Mouse (Mus musculus) CD8-positive naive resting alpha-beta T cell, adult 2 months (primary cell): ENCODE data around the gene A430078G23Rik.

Experiments used
- DNase-seq, 2 experiments: peaks; one replicate each; pipeline ENCODE4 v3.0.0; 2022; ENCODE audit warnings: low read depth in 2 of 2, low spot score in 2 of 2

The A430078G23Rik gene

GRCm38 (mm10) chr8:3348142-3348823 is 4.9 kb upstream of the A430078G23Rik start:
- DNase-seq, result no peak

- no peak for DNase-seq
These were observed 2.5 kb upstream of the A430078G23Rik start for GRCm38 (mm10) chr8:3350747-3351146.

GRCm38 (mm10) chr8:3352715-3353114 is 500 bp upstream of the A430078G23Rik start:
- peak in 1 of 2 experiments; percentile 9 for DNase-seq

- no peak for DNase-seq
These were observed 712 bp downstream of the A430078G23Rik start for GRCm38 (mm10) chr8:3353811-3354442.

- peak; percentile 46 to 54 for DNase-seq
These were observed 1.2 kb downstream of the A430078G23Rik start for GRCm38 (mm10) chr8:3354443-3354812.

- DNase-seq, result peak; percentile 84 to 86
These were observed 2.4 kb downstream of the A430078G23Rik start for GRCm38 (mm10) chr8:3355586-3355985.

- DNase-seq, result peak; percentile 69 to 81
These were observed 4.8 kb downstream of the A430078G23Rik start for GRCm38 (mm10) chr8:3358060-3358459.

GRCm38 (mm10) chr8:3367086-3367485 is 13.9 kb downstream of the A430078G23Rik start:
- no peak for DNase-seq

GRCm38 (mm10) chr8:3368091-3368490 is 14.9 kb downstream of the A430078G23Rik start:
- no peak for DNase-seq

- DNase-seq, result peak in 1 of 2 experiments; percentile 28
These were observed 22.5 kb downstream of the A430078G23Rik start for GRCm38 (mm10) chr8:3375748-3376147.

GRCm38 (mm10) chr8:3376641-3377274 is 23.5 kb downstream of the A430078G23Rik start:
- no peak for DNase-seq

GRCm38 (mm10) chr8:3387286-3387685 is 34.1 kb downstream of the A430078G23Rik start:
- peak; percentile 30 to 51 for DNase-seq

GRCm38 (mm10) chr8:3388591-3389338 is 35.5 kb downstream of the A430078G23Rik start:
- DNase-seq, result no peak

- DNase-seq, result no peak
These were observed 36.3 kb downstream of the A430078G23Rik start for GRCm38 (mm10) chr8:3389506-3389905.

- no peak for DNase-seq
These were observed 39.1 kb downstream of the A430078G23Rik start for GRCm38 (mm10) chr8:3392293-3392692.

- DNase-seq, result no peak
These were observed 39.8 kb downstream of the A430078G23Rik start, which contains the start of gene Arhgef18 for GRCm38 (mm10) chr8:3392771-3393710. Arhgef18 (plus strand) TSS chr8:3393006.

GRCm38 (mm10) chr8:3394600-3394999 is 41.4 kb downstream of the A430078G23Rik start:
- DNase-seq, result no peak

- DNase-seq, result no peak
These were observed 42.0 kb downstream of the A430078G23Rik start for GRCm38 (mm10) chr8:3395246-3395645.

GRCm38 (mm10) chr8:3397597-3397996 is 44.4 kb downstream of the A430078G23Rik start:
- no peak for DNase-seq

- no peak for DNase-seq
These were observed 47.3 kb downstream of the A430078G23Rik start for GRCm38 (mm10) chr8:3400509-3400908.
